Mouse (Mus musculus): ENCODE data around the gene Opcml. TPM values are rescaled to one million over a fixed set of nuclear protein-coding genes. Genes with fewer than 3 reads are reported as not detected.

Opcml gene
- polyA plus RNA-seq, 1 experiment: not detected

DNA sequence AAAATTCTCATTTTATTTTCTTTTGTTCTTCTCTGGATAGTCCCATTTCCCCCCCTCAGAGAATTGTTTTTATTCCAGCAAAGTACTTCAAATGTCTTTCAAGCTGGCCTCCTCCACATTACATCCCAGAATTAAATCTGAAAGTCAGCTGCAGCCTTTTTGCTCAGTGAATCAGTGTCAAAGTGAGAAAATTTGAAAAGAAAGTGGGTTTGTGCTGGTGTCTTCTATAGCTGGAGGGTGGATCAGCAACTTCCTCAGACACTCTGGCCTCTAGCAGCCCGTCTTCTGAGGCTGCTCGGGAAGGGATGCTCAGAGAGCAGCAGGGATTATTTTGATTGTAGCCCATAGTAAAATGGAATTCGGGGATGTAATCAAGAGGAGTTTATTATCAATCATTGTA, 81.0 kb downstream of the Opcml start:
- H3K36me3 ChIP-seq (ENCODE audit: control insufficient read depth, insufficient read depth): no peaks in the 10 kb centered on the region

DNA sequence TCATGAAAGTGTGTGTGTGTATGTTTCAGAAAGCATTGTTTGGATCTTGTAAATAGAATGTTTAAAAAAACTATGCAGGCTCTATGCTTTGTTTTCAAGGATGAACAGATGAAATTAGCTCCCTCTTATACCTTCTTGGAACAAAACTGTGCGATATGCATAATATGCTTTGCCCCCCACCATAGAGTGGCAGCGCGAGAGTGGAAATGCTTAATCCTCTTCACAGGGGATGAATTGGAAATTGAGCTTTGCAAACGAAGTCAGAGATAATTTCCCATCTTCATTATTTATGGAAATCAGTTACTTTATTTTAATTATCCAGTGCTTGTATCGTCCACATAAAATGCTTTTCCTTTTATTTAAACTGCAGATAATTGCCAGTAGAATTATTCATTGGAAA, 99.1 kb downstream of the Opcml start:
- Histone ChIP-seq H3K79me2 (ENCODE audit: control insufficient read depth, insufficient read depth) (no peaks in the 10 kb centered on the region), H3ac (ENCODE audit: control insufficient read depth, insufficient read length) (no peak overlapping the region), H3K4me2 (ENCODE audit: low read depth) (no peak overlapping the region), H3K27me3 (ENCODE audit: control insufficient read depth, insufficient read depth, insufficient read length) (no peaks in the 10 kb centered on the region), H3K36me3 (ENCODE audit: control insufficient read depth, insufficient read depth) (no peaks in the 10 kb centered on the region), H3K4me3 (no peak overlapping the region)
- TF ChIP-seq MYOG (IDR thresholded peaks at IDR 0.05; ENCODE audit: control insufficient read depth in 1 of 3, insufficient read depth in 1 of 3, insufficient read length in 2 of 3, low read depth in 2 of 3) (no peak), POLR2A (IDR thresholded peaks at IDR 0.05; ENCODE audit: insufficient read length, low read depth) (no peak), POLR2AphosphoS2 (IDR thresholded peaks at IDR 0.05; ENCODE audit: insufficient read length, low read depth) (no peak), USF1 (IDR thresholded peaks at IDR 0.05; ENCODE audit: low read depth) (no peak), E2F4 (IDR thresholded peaks at IDR 0.05; ENCODE audit: insufficient read depth) (no peak), REST (IDR thresholded peaks at IDR 0.05; ENCODE audit: insufficient read depth, insufficient read length) (no peak), CEBPB (IDR thresholded peaks at IDR 0.05; ENCODE audit: insufficient read depth, poor library complexity, severe bottlenecking) (no peak), MYOD1 (IDR thresholded peaks at IDR 0.05; ENCODE audit: control insufficient read depth in 1 of 3, insufficient read length in 2 of 3, low read depth in 2 of 3) (no peak), TCF3 (IDR thresholded peaks at IDR 0.05; ENCODE audit: insufficient read length, low read depth) (no peak)

More for the DNA sequence above, 81.0 kb downstream of the Opcml start:
- Histone ChIP-seq H3K27me3 (ENCODE audit: control insufficient read depth, insufficient read depth, insufficient read length) (no peaks in the 10 kb centered on the region), H3ac (ENCODE audit: control insufficient read depth, insufficient read length) (no peak overlapping the region), H3K4me2 (ENCODE audit: low read depth) (no peak overlapping the region), H3K4me3 (no peak overlapping the region), H3K79me2 (ENCODE audit: control insufficient read depth, insufficient read depth) (no peaks in the 10 kb centered on the region)
- TF ChIP-seq E2F4 (IDR thresholded peaks at IDR 0.05; ENCODE audit: insufficient read depth) (no peak), POLR2AphosphoS2 (IDR thresholded peaks at IDR 0.05; ENCODE audit: insufficient read length, low read depth) (no peak), POLR2A (IDR thresholded peaks at IDR 0.05; ENCODE audit: insufficient read length, low read depth) (no peak), MYOD1 (IDR thresholded peaks at IDR 0.05; ENCODE audit: control insufficient read depth in 1 of 3, insufficient read length in 2 of 3, low read depth in 2 of 3) (no peak), MAX (IDR thresholded peaks at IDR 0.05; ENCODE audit: low read depth) (no peak), USF1 (IDR thresholded peaks at IDR 0.05; ENCODE audit: low read depth) (no peak), REST (IDR thresholded peaks at IDR 0.05; ENCODE audit: insufficient read depth, insufficient read length) (no peak), TCF3 (IDR thresholded peaks at IDR 0.05; ENCODE audit: insufficient read length, low read depth) (no peak), SRF (IDR thresholded peaks at IDR 0.05; ENCODE audit: control insufficient read depth, insufficient read length, low read depth) (no peak), TCF12 (IDR thresholded peaks at IDR 0.05; ENCODE audit: insufficient read depth, poor library complexity, severe bottlenecking) (no peak)

DNA sequence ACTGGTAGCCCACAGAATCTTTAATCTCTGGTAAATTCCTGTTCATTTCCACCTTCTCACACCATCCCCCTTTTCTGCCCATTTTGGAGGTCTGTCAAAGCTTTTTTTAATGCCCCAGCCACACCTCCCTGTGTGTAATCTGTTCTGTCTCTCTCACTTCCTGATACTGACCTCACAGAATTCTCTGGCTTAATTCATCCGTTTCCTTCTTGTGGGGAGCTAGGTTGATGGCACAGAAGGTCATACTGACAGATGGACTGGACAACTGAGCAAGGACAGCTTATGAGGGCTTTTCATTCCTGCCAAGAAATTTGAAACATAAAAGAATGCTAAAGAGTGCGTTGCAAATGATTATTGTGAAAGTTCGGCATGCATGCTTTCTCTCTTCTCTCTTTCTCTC, 126.7 kb downstream of the Opcml start:
- no peak for TF ChIP-seq MYOG (IDR thresholded peaks at IDR 0.05; ENCODE audit: control insufficient read depth in 1 of 3, insufficient read depth in 1 of 3, insufficient read length in 2 of 3, low read depth in 2 of 3)
- no peak for TF ChIP-seq POLR2AphosphoS2 (IDR thresholded peaks at IDR 0.05; ENCODE audit: insufficient read length, low read depth)
- no peak for TF ChIP-seq TCF12 (IDR thresholded peaks at IDR 0.05; ENCODE audit: insufficient read depth, poor library complexity, severe bottlenecking)
- no peak for TF ChIP-seq TCF3 (IDR thresholded peaks at IDR 0.05; ENCODE audit: insufficient read length, low read depth)
- TF ChIP-seq REST (IDR thresholded peaks at IDR 0.05; ENCODE audit: insufficient read depth, insufficient read length): no peak
- TF ChIP-seq SRF (IDR thresholded peaks at IDR 0.05; ENCODE audit: control insufficient read depth, insufficient read length, low read depth): no peak
- no peak for TF ChIP-seq E2F4 (IDR thresholded peaks at IDR 0.05; ENCODE audit: insufficient read depth)
- no peak for TF ChIP-seq MYOD1 (IDR thresholded peaks at IDR 0.05; ENCODE audit: control insufficient read depth in 1 of 3, insufficient read length in 2 of 3, low read depth in 2 of 3)
- no peak for TF ChIP-seq POLR2A (IDR thresholded peaks at IDR 0.05; ENCODE audit: insufficient read length, low read depth)
- no peak for TF ChIP-seq MAX (IDR thresholded peaks at IDR 0.05; ENCODE audit: low read depth)
- no peak for TF ChIP-seq USF1 (IDR thresholded peaks at IDR 0.05; ENCODE audit: low read depth)
- TF ChIP-seq CEBPB (IDR thresholded peaks at IDR 0.05; ENCODE audit: insufficient read depth, poor library complexity, severe bottlenecking): no peak
- no peaks in the 10 kb centered on the region for H3K36me3 ChIP-seq (ENCODE audit: control insufficient read depth, insufficient read depth)

DNA sequence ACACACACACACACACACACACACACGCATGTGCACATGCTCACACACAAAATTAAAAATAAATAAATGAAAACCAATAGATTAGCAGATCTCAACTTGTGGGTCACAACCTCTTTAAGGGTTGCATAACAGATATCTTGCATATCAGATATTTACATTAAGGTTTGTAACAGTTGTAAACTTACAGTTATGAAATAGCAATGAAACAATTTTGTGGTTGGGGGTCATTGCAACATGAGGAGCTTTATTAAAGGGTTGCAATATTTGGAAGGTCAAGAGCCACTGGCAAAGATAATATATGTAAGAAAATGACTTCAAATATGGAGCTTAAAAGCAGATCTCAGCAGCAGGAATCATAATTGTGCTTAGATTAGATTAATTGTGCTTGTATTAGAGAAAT, 132.9 kb downstream of the Opcml start:
- Histone ChIP-seq H3K27me3 (ENCODE audit: control insufficient read depth, insufficient read depth, insufficient read length) (no peaks in the 10 kb centered on the region), H3K36me3 (ENCODE audit: control insufficient read depth, insufficient read depth) (no peaks in the 10 kb centered on the region), H3ac (ENCODE audit: control insufficient read depth, insufficient read length) (no peak overlapping the region), H3K4me2 (ENCODE audit: low read depth) (no peak overlapping the region), H3K79me2 (ENCODE audit: control insufficient read depth, insufficient read depth) (no peaks in the 10 kb centered on the region), H3K4me3 (no peak overlapping the region)
- TF ChIP-seq E2F4 (IDR thresholded peaks at IDR 0.05; ENCODE audit: insufficient read depth): no peak
- TF ChIP-seq TCF3 (IDR thresholded peaks at IDR 0.05; ENCODE audit: insufficient read length, low read depth): no peak
- TF ChIP-seq REST (IDR thresholded peaks at IDR 0.05; ENCODE audit: insufficient read depth, insufficient read length): no peak
- TF ChIP-seq POLR2AphosphoS2 (IDR thresholded peaks at IDR 0.05; ENCODE audit: insufficient read length, low read depth): no peak
- TF ChIP-seq CEBPB (IDR thresholded peaks at IDR 0.05; ENCODE audit: insufficient read depth, poor library complexity, severe bottlenecking): no peak

More for the DNA sequence above, 126.7 kb downstream of the Opcml start:
- H3K79me2 ChIP-seq (ENCODE audit: control insufficient read depth, insufficient read depth): no peaks in the 10 kb centered on the region
- no peaks in the 10 kb centered on the region for H3K27me3 ChIP-seq (ENCODE audit: control insufficient read depth, insufficient read depth, insufficient read length)
- no peak overlapping the region for H3K4me3 ChIP-seq
- no peak overlapping the region for H3K4me2 ChIP-seq (ENCODE audit: low read depth)
- H3ac ChIP-seq (ENCODE audit: control insufficient read depth, insufficient read length): no peak overlapping the region
